Mouse (Mus musculus) thymus, postnatal 25 days (tissue): ENCODE measurements around the gene Pik3r1.

Source experiments
- DNase-seq: peaks from one replicate; pipeline ENCODE4 v3.0.0; 2022

The Pik3r1 gene

GRCm38 (mm10) chr13:101766605-101767012 is 1.4 kb downstream of the Pik3r1 start:
- DNase-seq: no peak

GRCm38 (mm10) chr13:101765976-101766375 is 2.0 kb downstream of the Pik3r1 start:
- no peak for DNase-seq

GRCm38 (mm10) chr13:101764111-101764510 is 3.9 kb downstream of the Pik3r1 start:
- DNase-seq: no peak

GRCm38 (mm10) chr13:101763676-101764075 is 4.3 kb downstream of the Pik3r1 start:
- no peak for DNase-seq

GRCm38 (mm10) chr13:101763149-101763548 is 4.9 kb downstream of the Pik3r1 start:
- no peak for DNase-seq

- DNase-seq: no peak
These were observed 6.4 kb downstream of the Pik3r1 start for GRCm38 (mm10) chr13:101761617-101762016.

- no peak for DNase-seq
These were observed 7.1 kb downstream of the Pik3r1 start for GRCm38 (mm10) chr13:101760953-101761352.

- DNase-seq: no peak
These were observed 7.9 kb downstream of the Pik3r1 start for GRCm38 (mm10) chr13:101760001-101760687.

GRCm38 (mm10) chr13:101759281-101759871 is 8.6 kb downstream of the Pik3r1 start:
- DNase-seq: no peak

- DNase-seq: no peak
These were observed 10.1 kb downstream of the Pik3r1 start for GRCm38 (mm10) chr13:101757801-101758422.

- DNase-seq: no peak
These were observed 12.8 kb downstream of the Pik3r1 start for GRCm38 (mm10) chr13:101755228-101755627.

GRCm38 (mm10) chr13:101753639-101754038 is 14.4 kb downstream of the Pik3r1 start:
- DNase-seq: no peak

- no peak for DNase-seq
These were observed 16.2 kb downstream of the Pik3r1 start for GRCm38 (mm10) chr13:101751816-101752215.

GRCm38 (mm10) chr13:101746012-101746595 is 21.9 kb downstream of the Pik3r1 start:
- DNase-seq: no peak

GRCm38 (mm10) chr13:101744943-101745342 is 23.1 kb downstream of the Pik3r1 start:
- no peak for DNase-seq

- DNase-seq: no peak
These were observed 24.0 kb downstream of the Pik3r1 start for GRCm38 (mm10) chr13:101744053-101744452.

- no peak for DNase-seq
These were observed 24.8 kb downstream of the Pik3r1 start for GRCm38 (mm10) chr13:101743247-101743646.

- DNase-seq: no peak
These were observed 25.4 kb downstream of the Pik3r1 start for GRCm38 (mm10) chr13:101742596-101742995.

- DNase-seq: no peak
These were observed 26.3 kb downstream of the Pik3r1 start for GRCm38 (mm10) chr13:101741530-101742309.

GRCm38 (mm10) chr13:101739732-101740381 is 28.2 kb downstream of the Pik3r1 start:
- no peak for DNase-seq

GRCm38 (mm10) chr13:101738769-101739168 is 29.2 kb downstream of the Pik3r1 start:
- DNase-seq: no peak
